7 mouse cellular contexts compared by ENCODE assay signal in genomic region chr5:52743231-52743630, GRCm38 (mm10). TPM values are rescaled to one million over a fixed set of nuclear protein-coding genes. Genes with fewer than 3 reads are reported as not detected.
DNase-seq lines count a peak whose midpoint lies in the region; ATAC-seq and TF ChIP-seq lines count a peak whose summit lies in the region.

No protein-coding gene starts in this region.

- H3K9ac ChIP-seq in liver, adult 2 months (ENCODE audit: low read depth, low read length) = no peak overlapping the region
- 0 out of 2 replicates have a peak overlapping the region, but pooled peaks have one; percentile 87 for H3K9ac ChIP-seq in embryonic facial prominence, embryonic 13.5 days
- no peak overlapping the region for H3K9ac ChIP-seq in intestine, embryonic 15.5 days
- no peak overlapping the region for H3K9ac ChIP-seq in neural tube, embryonic 13.5 days

- TF ChIP-seq POLR2A in liver, adult 2 months (IDR thresholded peaks at IDR 0.05; ENCODE audit: extremely low read depth, insufficient read depth, low read length) = no peak

- no peaks in the 10 kb centered on the region for H3K9me3 ChIP-seq in embryonic facial prominence, embryonic 13.5 days
- no peaks in the 10 kb centered on the region for H3K9me3 ChIP-seq in intestine, embryonic 15.5 days
- H3K9me3 ChIP-seq in neural tube, embryonic 13.5 days = no peaks in the 10 kb centered on the region

- H3K36me3 ChIP-seq in liver, adult 2 months (ENCODE audit: control insufficient read depth, insufficient read depth, low read length) = peaks cover 3% of the 10 kb centered on the region
- no peaks in the 10 kb centered on the region for H3K36me3 ChIP-seq in embryonic facial prominence, embryonic 13.5 days
- no peaks in the 10 kb centered on the region for H3K36me3 ChIP-seq in intestine, embryonic 15.5 days
- H3K36me3 ChIP-seq in neural tube, embryonic 13.5 days = no peaks in the 10 kb centered on the region

- no peak for ATAC-seq in embryonic facial prominence, embryonic 13.5 days (ENCODE audit: insufficient number of reproducible peaks, insufficient read depth, low FRiP score, low TSS enrichment, low read depth)
- ATAC-seq in intestine, embryonic 15.5 days = no peak
- no peak for ATAC-seq in neural tube, embryonic 13.5 days (ENCODE audit: low read depth)

- H3K4me1 ChIP-seq in liver, adult 2 months (ENCODE audit: control insufficient read depth, insufficient read depth, low read length) = peaks cover 13% of the 10 kb centered on the region
- H3K4me1 ChIP-seq in embryonic facial prominence, embryonic 13.5 days = peaks cover 14% of the 10 kb centered on the region
- H3K4me1 ChIP-seq in intestine, embryonic 15.5 days (replicated peaks) = peaks cover 3% of the 10 kb centered on the region; the same call in 1 of the 2 replicates
- peaks cover 16% of the 10 kb centered on the region; the same call in 1 of the 2 replicates for H3K4me1 ChIP-seq in neural tube, embryonic 13.5 days (replicated peaks)

- H3K27ac ChIP-seq in liver, adult 2 months (replicated peaks; ENCODE audit: insufficient read depth, low read depth, low read length) = no peak overlapping the region
- no peak overlapping the region for H3K27ac ChIP-seq in embryonic facial prominence, embryonic 13.5 days
- no peak overlapping the region for H3K27ac ChIP-seq in intestine, embryonic 15.5 days
- H3K27ac ChIP-seq in neural tube, embryonic 13.5 days (replicated peaks) = no peak overlapping the region

- intact Hi-C loops in left cerebral cortex, postnatal 10 days (cut with DNase I) = no loop called here

- WGBS in liver, adult 2 months = 34% methylated on average over 4 of the region's 4 CpGs
- WGBS in embryonic facial prominence, embryonic 13.5 days = 45% methylated on average over 4 of the region's 4 CpGs
- WGBS in intestine, embryonic 15.5 days = 46% methylated on average over 4 of the region's 4 CpGs
- 55% methylated on average over 4 of the region's 4 CpGs for WGBS in neural tube, embryonic 13.5 days

- H3K4me2 ChIP-seq in embryonic facial prominence, embryonic 13.5 days = peak overlapping the region; percentile 70
- 0 out of 2 replicates have a peak overlapping the region, but pooled peaks have one; percentile 18 for H3K4me2 ChIP-seq in intestine, embryonic 15.5 days (replicated peaks)
- H3K4me2 ChIP-seq in neural tube, embryonic 13.5 days = peak overlapping the region; percentile 88

- peak; percentile 31 for DNase-seq in liver, adult 2 months (ENCODE audit: extremely low read depth, low read depth, low spot score)
- DNase-seq in liver = no peak
- no peak for DNase-seq in urinary bladder, adult 2 months (ENCODE audit: low spot score)
- DNase-seq in left cerebral cortex, postnatal 10 days (ENCODE audit: extremely low spot score in 1 of 2, low spot score in 2 of 2) = no peak

- peaks cover 9% of the 10 kb centered on the region; the same call in 1 of the 2 replicates for H3K79me2 ChIP-seq in liver, adult 2 months (ENCODE audit: control insufficient read depth, insufficient read depth, low read length)

- H3K4me3 ChIP-seq in liver, adult 2 months (ENCODE audit: insufficient read depth, low read depth, low read length) = peak overlapping the region; percentile 29; the same call in 1 of the 2 replicates
- no peak overlapping the region for H3K4me3 ChIP-seq in embryonic facial prominence, embryonic 13.5 days
- H3K4me3 ChIP-seq in intestine, embryonic 15.5 days (replicated peaks) = no peak overlapping the region
- peak overlapping the region; percentile 77; the same call in 1 of the 2 replicates for H3K4me3 ChIP-seq in neural tube, embryonic 13.5 days

- TF ChIP-seq CTCF in liver, adult 2 months (IDR thresholded peaks at IDR 0.05; ENCODE audit: low read depth, low read length) = no peak

- H3K27me3 ChIP-seq in liver, adult 2 months (ENCODE audit: control insufficient read depth, insufficient read depth, low read length) = no peaks in the 10 kb centered on the region
- H3K27me3 ChIP-seq in embryonic facial prominence, embryonic 13.5 days = no peaks in the 10 kb centered on the region
- no peaks in the 10 kb centered on the region for H3K27me3 ChIP-seq in intestine, embryonic 15.5 days (replicated peaks)
- H3K27me3 ChIP-seq in neural tube, embryonic 13.5 days = no peaks in the 10 kb centered on the region

RNA-seq across cellular contexts. Expression of gene Pi4k2b, which starts 1.9 kb away (rescaled TPM):
- 25.4 and 30.0 TPM in 2 replicates for total RNA-seq in liver, adult 2 months (2014; rRNA removed)
- 10.3 and 14.9 TPM in 2 replicates for polyA plus RNA-seq in liver, adult 2 months (2012; rRNA removed)
- polyA plus RNA-seq in embryonic facial prominence, embryonic 13.5 days (2015; fragmentation: Nextera tagmentation; extraction: Ambion mirVana) = 19.2 and 22.3 TPM in 2 replicates
- polyA plus RNA-seq in intestine, embryonic 15.5 days (2015; fragmentation: Nextera tagmentation; extraction: Ambion mirVana) = 20.7 and 23.4 TPM in 2 replicates
- 7.5 and 7.8 TPM in 2 replicates for polyA plus RNA-seq in neural tube, embryonic 13.5 days (2015; fragmentation: Nextera tagmentation; extraction: Ambion mirVana)
- polyA plus RNA-seq in urinary bladder, adult 2 months (2012; rRNA removed) = 10.2 and 12.2 TPM in 2 replicates
- 1 to 10 TPM; 2.4 to 2.8 TPM for total RNA-seq in left cerebral cortex, postnatal 10 days (2021)

RNA-seq across cellular contexts. Expression of gene Zcchc4, which starts 32.0 kb away (rescaled TPM):
- total RNA-seq in liver, adult 2 months (2014; rRNA removed) = 5.8 and 5.9 TPM in 2 replicates
- polyA plus RNA-seq in liver, adult 2 months (2012; rRNA removed) = 2.1 and 2.5 TPM in 2 replicates
- 19.2 and 20.0 TPM in 2 replicates for polyA plus RNA-seq in embryonic facial prominence, embryonic 13.5 days (2015; fragmentation: Nextera tagmentation; extraction: Ambion mirVana)
- 12.3 and 12.7 TPM in 2 replicates for polyA plus RNA-seq in intestine, embryonic 15.5 days (2015; fragmentation: Nextera tagmentation; extraction: Ambion mirVana)
- 10.9 and 11.4 TPM in 2 replicates for polyA plus RNA-seq in neural tube, embryonic 13.5 days (2015; fragmentation: Nextera tagmentation; extraction: Ambion mirVana)
- polyA plus RNA-seq in urinary bladder, adult 2 months (2012; rRNA removed) = 11.9 and 12.9 TPM in 2 replicates
- total RNA-seq in left cerebral cortex, postnatal 10 days (2021) = 10 to 100 TPM in 1 of 2 experiments, 1 to 10 TPM in 1; 8.4 to 10.2 TPM

Comparison
In these comparisons a context has a peak if more than half of its experiments do, and no peak if none do; other contexts are left out.
1. H3K4me3 ChIP-seq: peak in liver, adult 2 months (single experiment) and neural tube, embryonic 13.5 days (single experiment); none in embryonic facial prominence, embryonic 13.5 days (single experiment) and intestine, embryonic 15.5 days (single experiment).
2. H3K4me2 ChIP-seq: peak in every context shown above with its lines; median percentile 88 in neural tube, embryonic 13.5 days; 70 in embryonic facial prominence, embryonic 13.5 days; 18 in intestine, embryonic 15.5 days.